Mouse (Mus musculus): ENCODE results near the gene Gm4177. TPM values are rescaled to one million over a fixed set of nuclear protein-coding genes. Genes with fewer than 3 reads are reported as not detected.
"Not testable (repeated sequence)": the region's sequence is repeated elsewhere in the genome, so short reads cannot be mapped to it uniquely, and the experiment has no call there.

Gene Gm4177
- not detected in 2 replicates for polyA plus RNA-seq (2012; rRNA removed)

GRCm38 (mm10) chr7:21796628-21797027, at the start of gene Gm4177:
Gene Gm4177, minus strand, starts transcription at chr7:21796728.
- H3K27me3 ChIP-seq (replicated peaks; ENCODE audit: control insufficient read depth, insufficient read depth, low read length); DNase-seq; H3K4me3 ChIP-seq (ENCODE audit: insufficient read depth, low read depth, low read length); H3K27ac ChIP-seq (ENCODE audit: insufficient read depth, low read depth, low read length); H3K36me3 ChIP-seq (ENCODE audit: control insufficient read depth, insufficient read depth, low read length); H3K4me1 ChIP-seq (ENCODE audit: control insufficient read depth, insufficient read depth, low read length): not testable (repeated sequence)
- no CpG with 5 or more reads among the region's 3 CpGs for WGBS

- not testable (repeated sequence) for H3K27ac ChIP-seq (ENCODE audit: insufficient read depth, low read depth, low read length); H3K27me3 ChIP-seq (replicated peaks; ENCODE audit: control insufficient read depth, insufficient read depth, low read length); DNase-seq; H3K4me3 ChIP-seq (ENCODE audit: insufficient read depth, low read depth, low read length); H3K4me1 ChIP-seq (ENCODE audit: control insufficient read depth, insufficient read depth, low read length); H3K36me3 ChIP-seq (ENCODE audit: control insufficient read depth, insufficient read depth, low read length)
- WGBS = no CpG with 5 or more reads among the region's 1 CpGs
Observed at GRCm38 (mm10) chr7:21844167-21844566, 47.6 kb upstream of the Gm4177 start, which contains the start of gene Gm5725. Gene Gm5725, minus strand, starts transcription at chr7:21844267.

DNA sequence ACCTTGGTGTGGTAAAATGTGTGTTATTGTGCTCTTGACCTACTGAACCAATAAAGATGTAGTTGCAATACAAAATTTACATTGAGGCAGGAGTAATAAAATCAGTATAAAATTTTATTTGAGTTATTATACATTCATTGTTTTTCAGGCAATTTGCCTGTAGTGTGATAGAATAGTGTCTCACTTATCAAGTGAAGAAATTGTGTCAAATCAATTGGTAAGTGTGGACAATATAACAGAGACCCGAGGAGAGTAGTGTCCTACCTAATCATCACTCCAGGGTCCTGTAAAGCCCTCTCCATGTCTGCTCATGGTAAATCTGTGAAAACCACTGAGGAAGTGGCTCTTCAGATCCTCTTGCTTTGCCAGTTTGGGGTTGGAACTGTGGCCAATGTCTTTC, 35.5 kb upstream of the Gm4177 start, which contains the start of gene Vmn1r135:
Vmn1r135 (plus strand) TSS at position 301 of the 400 bp plus-strand sequence.
- WGBS = no CpG with 5 or more reads among the region's 1 CpGs
- H3K4me3 ChIP-seq (ENCODE audit: insufficient read depth, low read depth, low read length); H3K36me3 ChIP-seq (ENCODE audit: control insufficient read depth, insufficient read depth, low read length); DNase-seq; H3K27me3 ChIP-seq (replicated peaks; ENCODE audit: control insufficient read depth, insufficient read depth, low read length); H3K4me1 ChIP-seq (ENCODE audit: control insufficient read depth, insufficient read depth, low read length); H3K27ac ChIP-seq (ENCODE audit: insufficient read depth, low read depth, low read length): not testable (repeated sequence)

GRCm38 (mm10) chr7:21761375-21761774, 35.2 kb downstream of the Gm4177 start, which contains the start of gene Gm4175:
Gene Gm4175, minus strand, starts transcription at chr7:21761475.
- not testable (repeated sequence) for H3K4me3 ChIP-seq (ENCODE audit: insufficient read depth, low read depth, low read length); DNase-seq; H3K36me3 ChIP-seq (ENCODE audit: control insufficient read depth, insufficient read depth, low read length); H3K27me3 ChIP-seq (replicated peaks; ENCODE audit: control insufficient read depth, insufficient read depth, low read length); H3K27ac ChIP-seq (ENCODE audit: insufficient read depth, low read depth, low read length); H3K4me1 ChIP-seq (ENCODE audit: control insufficient read depth, insufficient read depth, low read length)
- no CpG with 5 or more reads among the region's 5 CpGs for WGBS

Other genes with a start within 250 kb of the Gm4177 start
- gene Vmn1r132, start 182.6 kb downstream of the Gm4177 start, polyA plus RNA-seq (2012; rRNA removed) = not detected in 2 replicates
- gene Gm4175, start 35.3 kb downstream of the Gm4177 start, polyA plus RNA-seq (2012; rRNA removed) = not detected in 2 replicates
- gene Vmn1r135, start 35.6 kb upstream of the Gm4177 start, polyA plus RNA-seq (2012; rRNA removed) = not detected in 2 replicates
- gene Gm5725, start 47.5 kb upstream of the Gm4177 start, polyA plus RNA-seq (2012; rRNA removed) = not detected in 2 replicates
- not detected in 2 replicates for gene Gm5891, start 124.6 kb upstream of the Gm4177 start, polyA plus RNA-seq (2012; rRNA removed)
- gene Vmn1r137, start 197.9 kb upstream of the Gm4177 start, polyA plus RNA-seq (2012; rRNA removed) = not detected in 2 replicates
- not detected in 2 replicates for gene Vmn1r138, start 232.2 kb upstream of the Gm4177 start, polyA plus RNA-seq (2012; rRNA removed)